Comparison of ENCODE assay signal across 8 mouse cellular contexts in the genomic region with DNA sequence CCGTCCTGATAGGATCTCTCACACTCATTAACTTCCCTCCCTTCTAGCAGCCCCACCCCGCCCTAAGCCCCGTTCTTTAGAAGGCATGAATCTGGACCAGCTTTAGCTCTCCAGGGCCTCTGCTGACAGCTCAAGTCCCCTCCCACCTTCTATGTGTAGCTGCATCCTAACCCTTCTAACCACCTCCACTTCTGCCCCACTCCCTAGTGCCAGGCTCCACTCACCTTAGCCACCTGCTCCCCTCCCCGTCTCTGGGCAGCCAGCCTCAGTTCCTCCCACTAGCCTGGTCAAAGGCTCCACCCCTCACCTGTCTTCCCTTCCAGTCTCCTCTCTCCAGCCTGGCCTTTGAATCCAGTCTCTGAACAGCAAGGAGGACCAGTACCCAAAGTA. TPM values are rescaled to one million over a fixed set of nuclear protein-coding genes. Genes with fewer than 3 reads are reported as not detected.
A peak's percentile ranks its signal among the peaks of the same experiment; 100 is the strongest.
DNase-seq lines count a peak whose midpoint lies in the region; ATAC-seq and TF ChIP-seq lines count a peak whose summit lies in the region.

No protein-coding gene starts in this region.

- peaks cover 36% of the 10 kb centered on the region for H3K36me3 ChIP-seq in kidney, embryonic 14.5 days (ENCODE audit: control insufficient read depth, insufficient read depth, low read length)
- peaks cover 45% of the 10 kb centered on the region for H3K36me3 ChIP-seq in hindbrain, embryonic 13.5 days
- peaks cover 20% of the 10 kb centered on the region for H3K36me3 ChIP-seq in liver, postnatal 0 days (replicated peaks; ENCODE audit: insufficient read depth, low read length)

- no peak for TF ChIP-seq CTCF in liver, postnatal 0 days (IDR thresholded peaks at IDR 0.05; ENCODE audit: low read depth)

- peaks cover 28% of the 10 kb centered on the region for H3K4me1 ChIP-seq in kidney, embryonic 14.5 days (ENCODE audit: control insufficient read depth, insufficient read depth, low read length)
- H3K4me1 ChIP-seq in hindbrain, embryonic 13.5 days (replicated peaks), result peaks cover 36% of the 10 kb centered on the region
- peaks cover 53% of the 10 kb centered on the region for H3K4me1 ChIP-seq in liver, postnatal 0 days (ENCODE audit: insufficient read depth)

- 0 out of 2 replicates have a peak overlapping the region, but pooled peaks have one; percentile 17 for H3K27ac ChIP-seq in kidney, embryonic 14.5 days (ENCODE audit: low read depth, low read length)
- no peak overlapping the region for H3K27ac ChIP-seq in hindbrain, embryonic 13.5 days
- H3K27ac ChIP-seq in liver, postnatal 0 days (ENCODE audit: low read depth), result peak overlapping the region; percentile 76

- TF ChIP-seq EP300 in liver, postnatal 0 days (IDR thresholded peaks at IDR 0.05; ENCODE audit: low read depth), result no peak

- H3K9ac ChIP-seq in kidney, embryonic 14.5 days (ENCODE audit: low read depth, low read length), result peak overlapping the region; percentile 23; the same call in 1 of the 2 replicates
- peak overlapping the region; percentile 88; the same call in 1 of the 2 replicates for H3K9ac ChIP-seq in hindbrain, embryonic 13.5 days
- H3K9ac ChIP-seq in liver, postnatal 0 days (replicated peaks), result peak overlapping the region; percentile 21; the same call in 1 of the 2 replicates

- no peak for ATAC-seq in CD4-positive, CD25-positive, alpha-beta regulatory T cell, adult 4 months
- no peak for ATAC-seq in kidney, embryonic 14.5 days (ENCODE audit: low FRiP score, low TSS enrichment)
- no peak for ATAC-seq in hindbrain, embryonic 13.5 days (ENCODE audit: low FRiP score)
- no peak for ATAC-seq in liver, postnatal 0 days
- ATAC-seq in activated CD4-positive, CD25-positive, alpha-beta regulatory T cell, adult 4 months, result no peak

- 57% methylated on average over 4 of the region's 4 CpGs for WGBS in kidney, embryonic 14.5 days
- 82% methylated on average over 4 of the region's 4 CpGs for WGBS in hindbrain, embryonic 13.5 days
- 30% methylated on average over 4 of the region's 4 CpGs for WGBS in liver, postnatal 0 days (ENCODE audit: insufficient replicate concordance)

- no peaks in the 10 kb centered on the region for H3K27me3 ChIP-seq in kidney, embryonic 14.5 days (ENCODE audit: control insufficient read depth, insufficient read depth, low read length)
- 0 out of 2 replicates have a peak, but pooled peaks cover 4% of the 10 kb centered on the region for H3K27me3 ChIP-seq in hindbrain, embryonic 13.5 days
- H3K27me3 ChIP-seq in liver, postnatal 0 days (ENCODE audit: insufficient read depth, low read length), result no peaks in the 10 kb centered on the region

- H3K4me2 ChIP-seq in kidney, embryonic 14.5 days (replicated peaks; ENCODE audit: low read depth, low read length), result peak overlapping the region; percentile 75
- 0 out of 2 replicates have a peak overlapping the region, but pooled peaks have one; percentile 83 for H3K4me2 ChIP-seq in hindbrain, embryonic 13.5 days
- peak overlapping the region; percentile 84 for H3K4me2 ChIP-seq in liver, postnatal 0 days (ENCODE audit: low read depth, low read length)

- DNase-seq in CD4-positive, CD25-positive, alpha-beta regulatory T cell, adult 2 months (ENCODE audit: low read depth, low spot score), result peak; percentile 16
- no peak for DNase-seq in kidney, postnatal 14 days
- no peak for DNase-seq in liver, postnatal 0 days
- no peak for DNase-seq in urinary bladder, postnatal 14 days (ENCODE audit: low spot score)

- no peak overlapping the region; the same call in 1 of the 2 replicates for H3K4me3 ChIP-seq in kidney, embryonic 14.5 days (ENCODE audit: low read length)
- 0 out of 2 replicates have a peak overlapping the region, but pooled peaks have one; percentile 84 for H3K4me3 ChIP-seq in hindbrain, embryonic 13.5 days
- no peak overlapping the region for H3K4me3 ChIP-seq in liver, postnatal 0 days (ENCODE audit: low read depth, low read length)

- H3K9me3 ChIP-seq in kidney, embryonic 14.5 days (ENCODE audit: control insufficient read depth, low read length), result no peaks in the 10 kb centered on the region
- no peaks in the 10 kb centered on the region for H3K9me3 ChIP-seq in hindbrain, embryonic 13.5 days
- no peaks in the 10 kb centered on the region for H3K9me3 ChIP-seq in liver, postnatal 0 days (ENCODE audit: low read length)

RNA-seq across cellular contexts. Expression of gene Ppp5c, which starts 2.2 kb away (rescaled TPM):
- 10 to 100 TPM; 56.6 to 76.0 TPM for polyA plus RNA-seq in CD4-positive, CD25-positive, alpha-beta regulatory T cell, adult 4 months (2017; shearing (Covaris generic))
- polyA plus RNA-seq in kidney, embryonic 14.5 days (2014; fragmentation: Nextera tagmentation; extraction: Ambion mirVana), result 103 and 115 TPM in 2 replicates
- 109 and 115 TPM in 2 replicates for polyA plus RNA-seq in hindbrain, embryonic 13.5 days (2015; fragmentation: Nextera tagmentation; extraction: Ambion mirVana)
- 26.9 and 32.1 TPM in 2 replicates for polyA plus RNA-seq in liver, postnatal 0 days (2015; fragmentation: Nextera tagmentation; extraction: Ambion mirVana)
- polyA plus RNA-seq in activated CD4-positive, CD25-positive, alpha-beta regulatory T cell, adult 4 months (2017; shearing (Covaris generic)), result 10 to 100 TPM; 49.6 to 63.3 TPM

RNA-seq across cellular contexts. Expression of gene Ccdc8, which starts 33.0 kb away (rescaled TPM):
- polyA plus RNA-seq in CD4-positive, CD25-positive, alpha-beta regulatory T cell, adult 4 months (2017; shearing (Covaris generic)), result under 1 TPM in 1 of 2 experiments, not detected in 1; 0.20 TPM
- 17.5 and 21.4 TPM in 2 replicates for polyA plus RNA-seq in kidney, embryonic 14.5 days (2014; fragmentation: Nextera tagmentation; extraction: Ambion mirVana)
- 5.5 and 5.9 TPM in 2 replicates for polyA plus RNA-seq in hindbrain, embryonic 13.5 days (2015; fragmentation: Nextera tagmentation; extraction: Ambion mirVana)
- 1.1 and 1.3 TPM in 2 replicates for polyA plus RNA-seq in liver, postnatal 0 days (2015; fragmentation: Nextera tagmentation; extraction: Ambion mirVana)
- polyA plus RNA-seq in activated CD4-positive, CD25-positive, alpha-beta regulatory T cell, adult 4 months (2017; shearing (Covaris generic)), result under 1 TPM in 1 of 2 experiments, not detected in 1; 0.16 TPM

RNA-seq across cellular contexts. Expression of gene Hif3a, which starts 36.7 kb away (rescaled TPM):
- polyA plus RNA-seq in CD4-positive, CD25-positive, alpha-beta regulatory T cell, adult 4 months (2017; shearing (Covaris generic)), result under 1 TPM; 0.60 to 0.91 TPM
- 14.2 and 19.7 TPM in 2 replicates for polyA plus RNA-seq in kidney, embryonic 14.5 days (2014; fragmentation: Nextera tagmentation; extraction: Ambion mirVana)
- polyA plus RNA-seq in hindbrain, embryonic 13.5 days (2015; fragmentation: Nextera tagmentation; extraction: Ambion mirVana), result 2.8 and 2.9 TPM in 2 replicates
- 2.6 and 3.9 TPM in 2 replicates for polyA plus RNA-seq in liver, postnatal 0 days (2015; fragmentation: Nextera tagmentation; extraction: Ambion mirVana)
- under 1 TPM; 0.32 to 0.49 TPM for polyA plus RNA-seq in activated CD4-positive, CD25-positive, alpha-beta regulatory T cell, adult 4 months (2017; shearing (Covaris generic))

RNA-seq across cellular contexts. Expression of gene Gm42372, which starts 42.6 kb away (rescaled TPM):
- polyA plus RNA-seq in CD4-positive, CD25-positive, alpha-beta regulatory T cell, adult 4 months (2017; shearing (Covaris generic)), result 1 to 10 TPM; 4.8 to 4.9 TPM
- polyA plus RNA-seq in kidney, embryonic 14.5 days (2014; fragmentation: Nextera tagmentation; extraction: Ambion mirVana), result 0.29 and 0.47 TPM in 2 replicates
- 3.7 and 4.4 TPM in 2 replicates for polyA plus RNA-seq in hindbrain, embryonic 13.5 days (2015; fragmentation: Nextera tagmentation; extraction: Ambion mirVana)
- polyA plus RNA-seq in liver, postnatal 0 days (2015; fragmentation: Nextera tagmentation; extraction: Ambion mirVana), result not detected in 2 replicates
- 1 to 10 TPM; 3.6 to 4.2 TPM for polyA plus RNA-seq in activated CD4-positive, CD25-positive, alpha-beta regulatory T cell, adult 4 months (2017; shearing (Covaris generic))

RNA-seq across cellular contexts. Expression of gene Psg16, which starts 48.3 kb away (rescaled TPM):
- polyA plus RNA-seq in CD4-positive, CD25-positive, alpha-beta regulatory T cell, adult 4 months (2017; shearing (Covaris generic)), result 1 to 10 TPM in 1 of 2 experiments, under 1 TPM in 1; 0.13 to 1.4 TPM
- 0.06 and 0.23 TPM in 2 replicates for polyA plus RNA-seq in kidney, embryonic 14.5 days (2014; fragmentation: Nextera tagmentation; extraction: Ambion mirVana)
- polyA plus RNA-seq in hindbrain, embryonic 13.5 days (2015; fragmentation: Nextera tagmentation; extraction: Ambion mirVana), result 1.5 and 1.6 TPM in 2 replicates
- 0.54 and 0.69 TPM in 2 replicates for polyA plus RNA-seq in liver, postnatal 0 days (2015; fragmentation: Nextera tagmentation; extraction: Ambion mirVana)
- polyA plus RNA-seq in activated CD4-positive, CD25-positive, alpha-beta regulatory T cell, adult 4 months (2017; shearing (Covaris generic)), result 1 to 10 TPM in 1 of 2 experiments, not detected in 1; 1.1 TPM

Comparison
In these comparisons a context has a peak if more than half of its experiments do, and no peak if none do; other contexts are left out.
1. H3K9ac ChIP-seq: peak in every context shown above with its lines; median percentile 88 in hindbrain, embryonic 13.5 days; 23 in kidney, embryonic 14.5 days; 21 in liver, postnatal 0 days.